Mouse (Mus musculus) MEL (cell line): ENCODE data around the gene Slc44a1. TPM values are rescaled to one million over a fixed set of nuclear protein-coding genes. Genes with fewer than 3 reads are reported as not detected.

ENCODE experiments used
- DNase-seq: peaks from one replicate; pipeline ENCODE4 v3.0.0; 2011; ENCODE audit warnings: low read depth, low spot score
- H3K27ac ChIP-seq: 2 replicates; pipeline ENCODE4 v1.5.1; 2012; ENCODE audit warnings: low read depth, mild to moderate bottlenecking, control low read depth, low read length, moderate library complexity; ENCODE audit not compliant: control insufficient read depth
- H3K27me3 ChIP-seq, 2 experiments: fragments of 150-350 bp in 1 of 2; sonication (generic) in 1 of 2; 2 replicates each; pipeline ENCODE4 v1.6.1; 2012; ENCODE audit warnings: low read length in 2 of 2, mild to moderate bottlenecking in 2 of 2, improper control_type of control experiment in 1 of 2, moderate library complexity in 1 of 2; ENCODE audit not compliant: insufficient read depth in 2 of 2, control insufficient read depth in 1 of 2
- H3K36me3 ChIP-seq, 2 experiments: 2 replicates each; pipeline ENCODE4 v1.6.1; 2012 to 2014; ENCODE audit warnings: low read length in 2 of 2, improper control_type of control experiment in 1 of 2, inconsistent platforms in 1 of 2, mild to moderate bottlenecking in 1 of 2; ENCODE audit not compliant: insufficient read depth in 2 of 2, control insufficient read depth in 1 of 2
- H3K4me1 ChIP-seq, 2 experiments: fragments of 150-350 bp in 1 of 2; sonication (generic) in 1 of 2; 2 replicates each; pipeline ENCODE4 v1.6.1; 2012; ENCODE audit warnings: low read length in 2 of 2, improper control_type of control experiment in 1 of 2, mild to moderate bottlenecking in 1 of 2; ENCODE audit not compliant: insufficient read depth in 2 of 2, control insufficient read depth in 1 of 2
- H3K4me3 ChIP-seq, 2 experiments: fragments of 150-350 bp in 1 of 2; sonication (generic) in 1 of 2; 2 replicates each; pipeline ENCODE4 v1.5.1; 2012; ENCODE audit warnings: low read depth in 2 of 2, low read length in 2 of 2, mild to moderate bottlenecking in 2 of 2, moderate library complexity in 2 of 2, control low read depth in 1 of 2, improper control_type of control experiment in 1 of 2; ENCODE audit not compliant: control insufficient read depth in 1 of 2, insufficient read depth in 1 of 2
- H3K79me2 ChIP-seq: 2 replicates; pipeline ENCODE4 v1.6.1; 2012; ENCODE audit warnings: mild to moderate bottlenecking, low read length, moderate library complexity; ENCODE audit not compliant: control insufficient read depth, poor library complexity, insufficient read depth
- H3K9ac ChIP-seq: 2 replicates; pipeline ENCODE4 v1.6.1; 2012; ENCODE audit warnings: low read depth, mild to moderate bottlenecking, control low read depth, low read length, moderate library complexity; ENCODE audit not compliant: control insufficient read depth, poor library complexity, severe bottlenecking
- H3K9me3 ChIP-seq: fragments of 150-350 bp; sonication (generic); replicated peaks from 2 replicates; pipeline ENCODE4 v1.6.1; 2012; ENCODE audit warnings: mild to moderate bottlenecking, low read length, improper control_type of control experiment, moderate library complexity; ENCODE audit not compliant: insufficient read depth
- BHLHE40 ChIP-seq: IDR thresholded peaks from 2 replicates; pipeline ENCODE4 v1.6.1; 2012; ENCODE audit warnings: low read depth, mild to moderate bottlenecking, inconsistent platforms, low read length, improper control_type of control experiment, borderline replicate concordance
- CHD2 ChIP-seq: IDR thresholded peaks from 2 replicates; pipeline ENCODE4 v1.6.1; 2011; ENCODE audit warnings: low read length, improper control_type of control experiment
- ELF1 ChIP-seq: IDR thresholded peaks from 2 replicates; pipeline ENCODE4 v1.6.1; 2014; ENCODE audit warnings: low read depth, mild to moderate bottlenecking, inconsistent platforms, low read length, improper control_type of control experiment, moderate library complexity
- ETS1 ChIP-seq: IDR thresholded peaks from 2 replicates; pipeline ENCODE4 v1.6.1; 2012; ENCODE audit warnings: low read depth, mild to moderate bottlenecking, inconsistent platforms, low read length, improper control_type of control experiment, moderate library complexity
- GABPA ChIP-seq: IDR thresholded peaks from 2 replicates; pipeline ENCODE4 v1.6.1; 2012; ENCODE audit warnings: low read depth, mild to moderate bottlenecking, inconsistent platforms, low read length, improper control_type of control experiment, moderate library complexity
- HCFC1 ChIP-seq: IDR thresholded peaks from 2 replicates; pipeline ENCODE4 v1.6.1; 2012; ENCODE audit warnings: low read depth, mild to moderate bottlenecking, inconsistent platforms, low read length, improper control_type of control experiment, moderate library complexity
- MAFK ChIP-seq: IDR thresholded peaks from 2 replicates; pipeline ENCODE4 v1.6.1; 2011; ENCODE audit warnings: low read depth, mild to moderate bottlenecking, low read length, improper control_type of control experiment, borderline replicate concordance
- MEF2A ChIP-seq: IDR thresholded peaks from 2 replicates; pipeline ENCODE4 v1.6.1; 2014; ENCODE audit warnings: low read depth, mild to moderate bottlenecking, inconsistent platforms, low read length, improper control_type of control experiment; ENCODE audit not compliant: poor library complexity, insufficient replicate concordance, severe bottlenecking; ENCODE audit errors: extremely low read depth
- MXI1 ChIP-seq: IDR thresholded peaks from 2 replicates; pipeline ENCODE4 v1.6.1; 2011; ENCODE audit warnings: mild to moderate bottlenecking, low read depth, low read length, improper control_type of control experiment
- MYB ChIP-seq: IDR thresholded peaks from 2 replicates; pipeline ENCODE4 v1.6.1; 2011; ENCODE audit warnings: mild to moderate bottlenecking, low read depth, low read length, improper control_type of control experiment
- SIN3A ChIP-seq: IDR thresholded peaks from 2 replicates; pipeline ENCODE4 v1.6.1; 2012; ENCODE audit warnings: low read length, improper control_type of control experiment, inconsistent platforms
- SMC3 ChIP-seq: IDR thresholded peaks from 2 replicates; pipeline ENCODE4 v1.6.1; 2011; ENCODE audit warnings: low read depth, low read length, improper control_type of control experiment
- USF1 ChIP-seq: IDR thresholded peaks from 2 replicates; pipeline ENCODE4 v1.6.1; 2014; ENCODE audit warnings: low read depth, mild to moderate bottlenecking, inconsistent platforms, low read length, improper control_type of control experiment, moderate library complexity
- USF2 ChIP-seq, 2 experiments: IDR thresholded peaks; 2 replicates each; pipeline ENCODE4 v1.6.1; 2011 to 2012; ENCODE audit warnings: improper control_type of control experiment in 2 of 2, low read length in 2 of 2, borderline replicate concordance in 1 of 2, inconsistent platforms in 1 of 2, low read depth in 1 of 2, mild to moderate bottlenecking in 1 of 2; ENCODE audit not compliant: insufficient read depth in 1 of 2
- ZC3H11A ChIP-seq: IDR thresholded peaks from 2 replicates; pipeline ENCODE4 v1.6.1; 2012; ENCODE audit warnings: low read depth, mild to moderate bottlenecking, inconsistent platforms, low read length, improper control_type of control experiment
- ZKSCAN1 ChIP-seq: IDR thresholded peaks from 2 replicates; pipeline ENCODE4 v1.6.1; 2012; ENCODE audit warnings: low read depth, mild to moderate bottlenecking, inconsistent platforms, low read length, improper control_type of control experiment, moderate library complexity
- ZMIZ1 ChIP-seq: IDR thresholded peaks from 2 replicates; pipeline ENCODE4 v1.6.1; 2012; ENCODE audit warnings: low read depth, mild to moderate bottlenecking, inconsistent platforms, low read length, improper control_type of control experiment, moderate library complexity
- polyA plus RNA-seq, 2 experiments: library from polyadenylated mRNA; stranded (reverse) in 1 of 2; unstranded in 1 of 2; fragments of >175 nt in 1 of 2; fragments of >200 nt in 1 of 2; gene quantifications; 2 replicates each; pipeline versions ENCODE4 v1.2.1 to v1.2.4; 2012; ENCODE audit warnings: low replicate concordance in 2 of 2, low read depth in 1 of 2; ENCODE audit not compliant: insufficient read length in 2 of 2, insufficient read depth in 1 of 2, missing spikeins in 1 of 2
- total RNA-seq: library from RNA; depleted of rRNA; stranded (reverse); fragments of 300-350 nt; gene quantifications from 2 replicates; pipeline ENCODE4 v1.2.3, GENCODE M21; 2012

Gene Slc44a1
- total and polyA plus RNA-seq, 3 experiments = 9.6 to 10.6 TPM; not detected in 1

- no peak overlapping the region for H3K4me3 ChIP-seq
- TF ChIP-seq USF1 (no peak), CHD2 (no peak), HCFC1 (no peak), ETS1 (no peak)
- TF ChIP-seq, all 39 proteins: peak for 0
Measured at GRCm38 (mm10) chr4:53587676-53588075, 147.5 kb downstream of the Slc44a1 start.

GRCm38 (mm10) chr4:53588936-53589335, 148.7 kb downstream of the Slc44a1 start:
- Histone ChIP-seq H3K9ac (no peak overlapping the region), H3K79me2 (no peaks in the 10 kb centered on the region), H3K4me1 (no peaks in the 10 kb centered on the region; a peak in 1 of 4 replicates), H3K36me3 (no peaks in the 10 kb centered on the region), H3K9me3 (no peaks in the 10 kb centered on the region), H3K27ac (no peak overlapping the region), H3K27me3 (peaks cover 0 to 2% of the 10 kb centered on the region in 2 experiments; a peak in 1 of 4 replicates), H3K4me3 (no peak overlapping the region)
- DNase-seq = no peak
- no peak for TF ChIP-seq ETS1
- TF ChIP-seq USF2 (IDR thresholded peaks at IDR 0.05; ENCODE audit: borderline replicate concordance in 1 of 2, insufficient read depth in 1 of 2, low read depth in 1 of 2, low read length in 2 of 2) = no peak
- no peak for TF ChIP-seq BHLHE40
- TF ChIP-seq CHD2 = no peak
- no peak for TF ChIP-seq MAFK
- no peak for TF ChIP-seq MEF2A

More at GRCm38 (mm10) chr4:53587676-53588075, 147.5 kb downstream of the Slc44a1 start:
- Histone ChIP-seq H3K9ac (no peak overlapping the region), H3K27ac (no peak overlapping the region), H3K36me3 (no peaks in the 10 kb centered on the region), H3K27me3 (peaks cover 0 to 2% of the 10 kb centered on the region in 2 experiments; a peak in 1 of 4 replicates), H3K4me1 (no peaks in the 10 kb centered on the region; a peak in 1 of 4 replicates), H3K79me2 (no peaks in the 10 kb centered on the region), H3K9me3 (no peaks in the 10 kb centered on the region)
- no peak for DNase-seq

GRCm38 (mm10) chr4:53589466-53589865, 149.3 kb downstream of the Slc44a1 start:
- TF ChIP-seq GABPA (no peak), ELF1 (no peak), ZKSCAN1 (no peak), SMC3 (no peak), SIN3A (no peak), USF2 (IDR thresholded peaks at IDR 0.05; ENCODE audit: borderline replicate concordance in 1 of 2, insufficient read depth in 1 of 2, low read depth in 1 of 2, low read length in 2 of 2) (no peak), ZC3H11A (no peak), MXI1 (no peak), CHD2 (no peak), ZMIZ1 (no peak), USF1 (no peak), MYB (no peak)
- H3K36me3 ChIP-seq = no peaks in the 10 kb centered on the region
- no peak overlapping the region for H3K27ac ChIP-seq
- H3K79me2 ChIP-seq = no peaks in the 10 kb centered on the region
- H3K27me3 ChIP-seq = peaks cover 0 to 2% of the 10 kb centered on the region in 2 experiments; a peak in 1 of 4 replicates
- H3K9me3 ChIP-seq = no peaks in the 10 kb centered on the region
- no peaks in the 10 kb centered on the region; a peak in 1 of 4 replicates for H3K4me1 ChIP-seq
- no peak overlapping the region for H3K4me3 ChIP-seq
- H3K9ac ChIP-seq = no peak overlapping the region
- no peak for DNase-seq
